Mouse (Mus musculus) colon, adult 2 months (tissue): ENCODE results near the gene 1700034I23Rik. TPM values are rescaled to one million over a fixed set of nuclear protein-coding genes. Genes with fewer than 3 reads are reported as not detected.

Source experiments
- polyA plus RNA-seq: library from polyadenylated mRNA; depleted of rRNA; stranded (reverse); fragments of >200 nt; gene quantifications from 2 replicates; pipeline ENCODE4 v1.2.3, GENCODE M21; 2012; rRNA removed

Gene 1700034I23Rik
- not detected in 2 replicates for polyA plus RNA-seq

DNA sequence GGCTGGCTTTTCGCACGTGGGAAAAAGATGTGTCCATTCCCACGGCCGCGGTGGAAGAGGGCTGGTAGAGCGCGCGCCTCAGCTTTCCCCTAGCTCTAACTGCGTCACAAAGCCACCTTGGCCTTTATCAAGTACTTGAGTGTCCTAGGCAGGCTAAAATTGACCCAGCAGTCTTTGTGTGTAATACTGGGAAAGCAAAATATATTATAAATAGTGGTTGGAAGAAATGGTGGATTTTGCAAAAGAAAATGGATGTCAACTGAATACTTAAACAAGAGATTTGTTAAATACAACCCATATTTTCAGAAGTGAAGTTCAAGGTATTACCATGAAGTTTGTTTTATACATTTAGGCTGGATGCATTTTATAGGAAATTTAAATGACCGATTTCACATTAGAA is at the start of gene 1700034I23Rik:
1700034I23Rik (minus strand) TSS at position 101 of the 400 bp plus-strand sequence.

DNA sequence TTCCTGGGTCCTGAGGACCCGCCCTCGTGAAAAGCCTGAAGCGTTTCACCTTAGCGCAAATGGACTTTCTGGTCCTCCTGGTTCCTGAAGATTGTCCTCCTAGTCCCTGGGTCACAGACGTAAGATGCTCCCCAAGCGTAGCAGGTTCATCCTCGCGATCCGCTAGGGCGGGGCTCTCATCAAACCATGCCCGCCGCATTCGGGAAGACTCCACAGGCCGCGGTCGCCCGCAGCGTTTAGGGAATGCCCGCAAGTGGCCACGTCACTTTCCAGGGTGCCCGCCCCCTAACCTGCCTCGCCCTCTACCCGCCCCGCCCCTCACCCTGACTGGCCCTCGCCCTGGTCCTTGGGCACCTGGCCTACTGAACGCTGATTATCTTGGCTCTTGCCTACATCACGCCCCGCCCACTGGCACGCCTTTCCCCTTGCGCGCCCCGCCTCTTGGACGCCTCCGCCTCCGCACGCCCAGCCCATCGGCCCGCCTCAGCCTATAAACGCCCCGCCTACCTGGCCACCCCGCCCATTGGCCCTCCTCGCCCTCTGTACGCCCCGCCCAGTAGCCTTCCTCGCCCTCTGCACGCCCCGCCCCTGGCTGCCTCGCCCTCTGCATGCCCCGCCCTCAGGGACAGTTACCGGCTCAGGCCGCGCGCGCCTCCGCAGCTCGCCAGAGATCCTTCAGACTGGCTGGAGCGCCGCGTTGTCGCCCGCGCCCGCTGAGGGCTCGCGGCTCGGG is 47.0 kb upstream of the 1700034I23Rik start, which contains the start of gene Larp1b:
Larp1b (plus strand) TSS at position 659 of the 733 bp plus-strand sequence.

Other genes with a start within 250 kb of the 1700034I23Rik start
- gene Slc25a31, start 193.7 kb downstream of the 1700034I23Rik start, polyA plus RNA-seq: not detected in 2 replicates
- 18.7 and 32.8 TPM in 2 replicates for gene Hspa4l, start 158.0 kb downstream of the 1700034I23Rik start, polyA plus RNA-seq
- 1.6 and 3.3 TPM in 2 replicates for gene Plk4, start 102.5 kb downstream of the 1700034I23Rik start, polyA plus RNA-seq
- 1.1 and 1.2 TPM in 2 replicates for gene Mfsd8, start 55.7 kb downstream of the 1700034I23Rik start, polyA plus RNA-seq
- gene Abhd18, start 55.6 kb downstream of the 1700034I23Rik start, polyA plus RNA-seq: 1.9 and 2.3 TPM in 2 replicates
- gene Larp1b, start 47.3 kb upstream of the 1700034I23Rik start, polyA plus RNA-seq: 20.2 and 21.4 TPM in 2 replicates
- 17.6 and 17.7 TPM in 2 replicates for gene Pgrmc2, start 180.5 kb upstream of the 1700034I23Rik start, polyA plus RNA-seq